Mouse (Mus musculus): ENCODE data around the gene Arpc3.
"Not testable (repeated sequence)": the region's sequence is repeated elsewhere in the genome, so short reads cannot be mapped to it uniquely, and the experiment has no call there.

The Arpc3 gene

GRCm38 (mm10) chr5:122440095-122440630 is 48.5 kb downstream of the Arpc3 start:
- DNase-seq = no peak

GRCm38 (mm10) chr5:122444492-122444891 is 52.8 kb downstream of the Arpc3 start:
- DNase-seq = no peak

GRCm38 (mm10) chr5:122445051-122445610 is 53.5 kb downstream of the Arpc3 start:
- no peak for DNase-seq

- no peak for DNase-seq
Observed at GRCm38 (mm10) chr5:122447857-122448256, 56.2 kb downstream of the Arpc3 start.

GRCm38 (mm10) chr5:122448869-122449268 is 57.2 kb downstream of the Arpc3 start:
- DNase-seq = no peak

- no peak for DNase-seq
Observed at GRCm38 (mm10) chr5:122449946-122450345, 58.3 kb downstream of the Arpc3 start.

GRCm38 (mm10) chr5:122450913-122451317 is 59.2 kb downstream of the Arpc3 start:
- DNase-seq = no peak

GRCm38 (mm10) chr5:122451324-122451723 is 59.6 kb downstream of the Arpc3 start:
- DNase-seq = no peak

- no peak for DNase-seq
Observed at GRCm38 (mm10) chr5:122452194-122452593, 60.5 kb downstream of the Arpc3 start.

GRCm38 (mm10) chr5:122453188-122453587 is 61.5 kb downstream of the Arpc3 start:
- no peak for DNase-seq

GRCm38 (mm10) chr5:122454442-122454841 is 62.8 kb downstream of the Arpc3 start:
- no peak for DNase-seq

- no peak for DNase-seq
Observed at GRCm38 (mm10) chr5:122454883-122455282, 63.2 kb downstream of the Arpc3 start.

GRCm38 (mm10) chr5:122455584-122455983 is 63.9 kb downstream of the Arpc3 start:
- DNase-seq = no peak

- not testable (repeated sequence) for DNase-seq
Observed at GRCm38 (mm10) chr5:122457054-122457453, 65.4 kb downstream of the Arpc3 start.

GRCm38 (mm10) chr5:122458066-122458465 is 66.4 kb downstream of the Arpc3 start:
- DNase-seq = no peak

GRCm38 (mm10) chr5:122459335-122459734 is 67.7 kb downstream of the Arpc3 start:
- DNase-seq = peak; percentile 50

GRCm38 (mm10) chr5:122460656-122461055 is 69.0 kb downstream of the Arpc3 start:
- DNase-seq = peak; percentile 64

- no peak for DNase-seq
Observed at GRCm38 (mm10) chr5:122461431-122461830, 69.8 kb downstream of the Arpc3 start.

Data from cerebellum, adult 11 months (tissue).